Mouse (Mus musculus) intestine, embryonic 16.5 days (tissue): ENCODE results near the gene S100pbp. TPM values are rescaled to one million over a fixed set of nuclear protein-coding genes. Genes with fewer than 3 reads are reported as not detected.
A peak's percentile ranks its signal among the peaks of the same experiment; 100 is the strongest.
"Not testable (repeated sequence)": the region's sequence is repeated elsewhere in the genome, so short reads cannot be mapped to it uniquely, and the experiment has no call there.

ENCODE experiments used
- ATAC-seq: fragments of 200-750 bp; cut with Nextera tagmentation; 2 replicates; pipeline ENCODE4 v1.8.0; 2017; ENCODE audit warnings: moderate TSS enrichment, moderate library complexity
- H3K27ac ChIP-seq: fragments of 300-500 bp; sonication (generic); 2 replicates; pipeline ENCODE4 v1.5.1; 2014; ENCODE audit warnings: mild to moderate bottlenecking, low read length
- H3K27me3 ChIP-seq: fragments of 300-500 bp; sonication (generic); replicated peaks from 2 replicates; pipeline ENCODE4 v1.6.1; 2014; ENCODE audit warnings: low read length, control low read depth, mixed read lengths; ENCODE audit not compliant: control insufficient read depth, insufficient read depth
- H3K36me3 ChIP-seq: fragments of 300-500 bp; sonication (generic); 2 replicates; pipeline ENCODE4 v1.6.1; 2014; ENCODE audit warnings: low read length, control low read depth; ENCODE audit not compliant: control insufficient read depth, insufficient read depth
- H3K4me1 ChIP-seq: fragments of 300-500 bp; sonication (generic); 2 replicates; pipeline ENCODE4 v1.6.1; 2014; ENCODE audit warnings: low read length, control low read depth, mixed read lengths; ENCODE audit not compliant: control insufficient read depth, insufficient read depth
- H3K4me2 ChIP-seq: fragments of 300-500 bp; sonication (generic); 2 replicates; pipeline ENCODE4 v1.6.1; 2014; ENCODE audit warnings: low read depth, low read length, control low read depth
- H3K4me3 ChIP-seq: fragments of 300-500 bp; sonication (generic); 2 replicates; pipeline ENCODE4 v1.5.1; 2014; ENCODE audit warnings: mild to moderate bottlenecking, low read length
- H3K9ac ChIP-seq: fragments of 300-500 bp; sonication (generic); 2 replicates; pipeline ENCODE4 v1.6.1; 2014; ENCODE audit warnings: low read depth, low read length
- H3K9me3 ChIP-seq: fragments of 300-500 bp; sonication (generic); 2 replicates; pipeline ENCODE4 v1.6.1; 2016; ENCODE audit warnings: low read length, control low read depth; ENCODE audit not compliant: control insufficient read depth
- WGBS: fragments of 180-500 bp; shearing (Covaris S2); extraction: QIAGEN DNeasy Blood & Tissue Kit; methylation state at CpG from one replicate; pipeline ENCODE4 v1.1.7; 2014; 5-methylcytosine and 5-hydroxymethylcytosine counted together
- polyA plus RNA-seq: library from polyadenylated mRNA; unstranded; fragments of >200 nt; fragmentation: Nextera tagmentation; extraction: Ambion mirVana; gene quantifications from 2 replicates; pipeline ENCODE4 v1.2.1, GENCODE M21; 2015

S100pbp gene
- polyA plus RNA-seq, 1 experiment from 2014 or later: 10.3 TPM

- H3K4me1 ChIP-seq: peaks cover 3% of the 10 kb centered on the region
- H3K4me3 ChIP-seq: no peak overlapping the region
- H3K9ac ChIP-seq: no peak overlapping the region
- H3K4me2 ChIP-seq: no peak overlapping the region
- no peaks in the 10 kb centered on the region for H3K27me3 ChIP-seq
- no peak for ATAC-seq
- no peaks in the 10 kb centered on the region for H3K9me3 ChIP-seq
- 71% methylated on average over 23 of the region's 23 CpGs for WGBS
- H3K27ac ChIP-seq: no peak overlapping the region
- peaks cover 26% of the 10 kb centered on the region for H3K36me3 ChIP-seq
Measured at GRCm38 (mm10) chr4:129221097-129222010, 31.8 kb upstream of the S100pbp start.

GRCm38 (mm10) chr4:129220376-129221089 lies 31.0 kb upstream of the S100pbp start:
- Histone ChIP-seq H3K4me3 (no peak overlapping the region), H3K27ac (no peak overlapping the region), H3K36me3 (peaks cover 26% of the 10 kb centered on the region), H3K27me3 (no peaks in the 10 kb centered on the region), H3K4me2 (no peak overlapping the region), H3K9ac (no peak overlapping the region), H3K4me1 (no peaks in the 10 kb centered on the region), H3K9me3 (no peaks in the 10 kb centered on the region)
- 61% methylated on average over 7 of the region's 7 CpGs for WGBS
- ATAC-seq: no peak

- Histone ChIP-seq H3K36me3 (peaks cover 32% of the 10 kb centered on the region), H3K4me1 (no peaks in the 10 kb centered on the region), H3K27ac (no peak overlapping the region), H3K9me3 (no peaks in the 10 kb centered on the region), H3K27me3 (no peaks in the 10 kb centered on the region), H3K4me2 (no peak overlapping the region), H3K4me3 (no peak overlapping the region), H3K9ac (no peak overlapping the region)
- 88% methylated on average over 10 of the region's 10 CpGs for WGBS
- no peak for ATAC-seq
Measured at GRCm38 (mm10) chr4:129219198-129219597, 29.7 kb upstream of the S100pbp start.

GRCm38 (mm10) chr4:129218569-129219175 lies 29.1 kb upstream of the S100pbp start:
- Histone ChIP-seq H3K36me3 (peaks cover 31% of the 10 kb centered on the region), H3K27me3 (no peaks in the 10 kb centered on the region), H3K9ac (no peak overlapping the region), H3K4me3 (no peak overlapping the region), H3K27ac (no peak overlapping the region), H3K9me3 (no peaks in the 10 kb centered on the region), H3K4me1 (no peaks in the 10 kb centered on the region), H3K4me2 (no peak overlapping the region)
- WGBS: 83% methylated on average over 7 of the region's 7 CpGs
- ATAC-seq: no peak

- peaks cover 37% of the 10 kb centered on the region for H3K36me3 ChIP-seq
- not testable (repeated sequence) for ATAC-seq
- WGBS: 67% methylated on average over 3 of the region's 3 CpGs
Measured at GRCm38 (mm10) chr4:129212486-129212885, 23.0 kb upstream of the S100pbp start.

GRCm38 (mm10) chr4:129211461-129211860 lies 21.9 kb upstream of the S100pbp start:
- H3K4me2 ChIP-seq: no peak overlapping the region
- H3K4me1 ChIP-seq: no peaks in the 10 kb centered on the region
- WGBS: 77% methylated on average over 4 of the region's 4 CpGs
- H3K9ac ChIP-seq: no peak overlapping the region
- peaks cover 34% of the 10 kb centered on the region for H3K36me3 ChIP-seq
- H3K9me3 ChIP-seq: no peaks in the 10 kb centered on the region
- no peak for ATAC-seq
- H3K27me3 ChIP-seq: no peaks in the 10 kb centered on the region
- H3K27ac ChIP-seq: no peak overlapping the region
- H3K4me3 ChIP-seq: no peak overlapping the region

More at GRCm38 (mm10) chr4:129212486-129212885, 23.0 kb upstream of the S100pbp start:
- H3K4me3 ChIP-seq, H3K27ac ChIP-seq, H3K4me1 ChIP-seq, H3K9me3 ChIP-seq, H3K4me2 ChIP-seq, H3K9ac ChIP-seq, H3K27me3 ChIP-seq: not testable (repeated sequence)

GRCm38 (mm10) chr4:129209504-129209903 lies 20.0 kb upstream of the S100pbp start:
- no peaks in the 10 kb centered on the region for H3K9me3 ChIP-seq
- peaks cover 42% of the 10 kb centered on the region for H3K36me3 ChIP-seq
- WGBS: 44% methylated on average over 7 of the region's 7 CpGs
- H3K4me1 ChIP-seq: no peaks in the 10 kb centered on the region
- H3K4me3 ChIP-seq: no peak overlapping the region
- no peak overlapping the region for H3K4me2 ChIP-seq
- H3K9ac ChIP-seq: no peak overlapping the region
- ATAC-seq: 0 out of 2 replicates have a peak, but pooled peaks have one; percentile 22
- no peaks in the 10 kb centered on the region for H3K27me3 ChIP-seq
- no peak overlapping the region for H3K27ac ChIP-seq

- Histone ChIP-seq H3K9me3 (no peaks in the 10 kb centered on the region), H3K4me3 (no peak overlapping the region), H3K9ac (no peak overlapping the region), H3K4me1 (no peaks in the 10 kb centered on the region), H3K27ac (no peak overlapping the region), H3K27me3 (no peaks in the 10 kb centered on the region), H3K4me2 (no peak overlapping the region), H3K36me3 (peaks cover 38% of the 10 kb centered on the region)
- no peak for ATAC-seq
- 53% methylated on average over 8 of the region's 8 CpGs for WGBS
Measured at GRCm38 (mm10) chr4:129206792-129207191, 17.3 kb upstream of the S100pbp start.

GRCm38 (mm10) chr4:129204655-129205054 lies 15.1 kb upstream of the S100pbp start:
- Histone ChIP-seq H3K9ac (no peak overlapping the region), H3K27me3 (no peaks in the 10 kb centered on the region), H3K27ac (no peak overlapping the region), H3K36me3 (peaks cover 29% of the 10 kb centered on the region), H3K9me3 (no peaks in the 10 kb centered on the region), H3K4me3 (no peak overlapping the region), H3K4me2 (no peak overlapping the region), H3K4me1 (no peaks in the 10 kb centered on the region)
- 92% methylated on average over 10 of the region's 10 CpGs for WGBS
- no peak for ATAC-seq
